Mouse (Mus musculus) hindbrain, embryonic 13.5 days (tissue): Measurements from ENCODE around the gene Ssrp1. TPM values are rescaled to one million over a fixed set of nuclear protein-coding genes. Genes with fewer than 3 reads are reported as not detected.
A peak's percentile ranks its signal among the peaks of the same experiment; 100 is the strongest.

Experiments
- ATAC-seq: fragments of 200-750 bp; cut with Nextera tagmentation; 2 replicates; pipeline ENCODE4 v1.8.0; 2017; ENCODE audit warnings: moderate TSS enrichment; ENCODE audit not compliant: low FRiP score
- H3K27ac ChIP-seq: fragments of 300-500 bp; sonication (generic); 2 replicates; pipeline ENCODE4 v1.5.1; 2015; ENCODE audit warnings: inconsistent platforms, mild to moderate bottlenecking, moderate library complexity
- H3K27me3 ChIP-seq: fragments of 300-500 bp; sonication (generic); 2 replicates; pipeline ENCODE4 v1.6.1; 2015; ENCODE audit warnings: mild to moderate bottlenecking, inconsistent platforms
- H3K36me3 ChIP-seq: fragments of 300-500 bp; sonication (generic); 2 replicates; pipeline ENCODE4 v1.6.1; 2015; ENCODE audit warnings: mild to moderate bottlenecking, inconsistent platforms
- H3K4me1 ChIP-seq: fragments of 300-500 bp; sonication (generic); replicated peaks from 2 replicates; pipeline ENCODE4 v1.6.1; 2015; ENCODE audit warnings: inconsistent platforms
- H3K4me2 ChIP-seq: fragments of 300-500 bp; sonication (generic); 2 replicates; pipeline ENCODE4 v1.6.1; 2015; ENCODE audit warnings: inconsistent platforms, mild to moderate bottlenecking, moderate library complexity
- H3K4me3 ChIP-seq: fragments of 300-500 bp; sonication (generic); 2 replicates; pipeline ENCODE4 v1.5.1; 2015; ENCODE audit warnings: mild to moderate bottlenecking, inconsistent platforms
- H3K9ac ChIP-seq: fragments of 300-500 bp; sonication (generic); 2 replicates; pipeline ENCODE4 v1.6.1; 2015; ENCODE audit warnings: mild to moderate bottlenecking, inconsistent platforms
- H3K9me3 ChIP-seq: fragments of 300-500 bp; sonication (generic); 2 replicates; pipeline ENCODE4 v1.6.1; 2016; ENCODE audit warnings: inconsistent platforms
- WGBS: fragments of 180-500 bp; shearing (Covaris S2); methylation state at CpG from one replicate; pipeline ENCODE4 v1.1.7; 2015; 5-methylcytosine and 5-hydroxymethylcytosine counted together
- polyA plus RNA-seq: library from polyadenylated mRNA; unstranded; fragments of >200 nt; fragmentation: Nextera tagmentation; extraction: Ambion mirVana; gene quantifications from 2 replicates; pipeline ENCODE4 v1.2.1, GENCODE M21; 2015

The Ssrp1 gene
- 190 and 199 TPM in 2 replicates for polyA plus RNA-seq

- no peaks in the 10 kb centered on the region for H3K27me3 ChIP-seq
- no peaks in the 10 kb centered on the region for H3K9me3 ChIP-seq
- peak; percentile 96 for ATAC-seq
- H3K4me3 ChIP-seq, result peak within 1 kb of the TSS; percentile 80
- 1% methylated on average over 66 of the region's 66 CpGs for WGBS
- H3K4me1 ChIP-seq, result peaks cover 21% of the 10 kb centered on the region
- H3K36me3 ChIP-seq, result peaks cover 31% of the 10 kb centered on the region
- H3K9ac ChIP-seq, result peak within 1 kb of the TSS; percentile 94
- H3K4me2 ChIP-seq, result peak within 1 kb of the TSS; percentile 82
- H3K27ac ChIP-seq, result peak within 1 kb of the TSS; percentile 86
These were observed at the start of gene Ssrp1, which contains the start of gene P2rx3 for GRCm38 (mm10) chr2:85037047-85038026. TSS of gene Ssrp1 (plus strand) at chr2:85037234. TSS of gene P2rx3 (minus strand) at chr2:85037462.

- Histone ChIP-seq H3K4me2 (no peak within 1 kb of the TSS), H3K27me3 (0 out of 2 replicates have a peak, but pooled peaks cover 3% of the 10 kb centered on the region), H3K27ac (no peak within 1 kb of the TSS), H3K9ac (no peak within 1 kb of the TSS), H3K36me3 (no peaks in the 10 kb centered on the region), H3K4me1 (no peaks in the 10 kb centered on the region), H3K4me3 (no peak within 1 kb of the TSS), H3K9me3 (no peaks in the 10 kb centered on the region)
- WGBS, result 89% methylated on average over 1 of the region's 1 CpGs
- ATAC-seq, result no peak
These were observed 49.1 kb upstream of the Ssrp1 start, which contains the start of gene Prg3 for GRCm38 (mm10) chr2:84987930-84988329. TSS of gene Prg3 (plus strand) at chr2:84988215.

DNA sequence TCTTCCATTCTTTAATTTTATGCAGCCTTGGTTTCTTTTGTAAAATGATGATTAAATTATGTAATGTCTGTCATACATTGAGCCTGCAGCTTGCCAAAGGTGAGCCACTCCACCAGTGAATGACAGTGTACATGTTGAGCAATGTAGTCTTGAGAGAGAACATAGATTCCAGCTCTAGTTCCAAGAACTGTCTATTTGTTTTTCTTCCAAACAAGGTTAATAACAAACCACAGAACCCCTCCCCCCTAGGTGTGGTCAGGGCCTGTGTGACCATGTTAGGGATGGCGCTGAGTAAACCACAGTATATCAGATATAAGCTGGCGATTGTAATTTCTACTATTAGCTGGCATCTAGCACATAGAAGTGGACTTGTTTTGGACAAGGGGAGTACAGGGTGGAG lies 40.7 kb upstream of the Ssrp1 start:
- H3K27me3 ChIP-seq, result no peaks in the 10 kb centered on the region
- H3K4me2 ChIP-seq, result no peak overlapping the region
- H3K9ac ChIP-seq, result no peak overlapping the region
- no peaks in the 10 kb centered on the region for H3K9me3 ChIP-seq
- no peak overlapping the region for H3K4me3 ChIP-seq
- no peak overlapping the region for H3K27ac ChIP-seq
- no peaks in the 10 kb centered on the region for H3K4me1 ChIP-seq
- 95% methylated on average over 2 of the region's 2 CpGs for WGBS
- H3K36me3 ChIP-seq, result no peaks in the 10 kb centered on the region
- ATAC-seq, result no peak

- no peaks in the 10 kb centered on the region for H3K36me3 ChIP-seq
- H3K4me1 ChIP-seq, result no peaks in the 10 kb centered on the region
- H3K4me2 ChIP-seq, result no peak overlapping the region
- H3K9me3 ChIP-seq, result no peaks in the 10 kb centered on the region
- no peaks in the 10 kb centered on the region for H3K27me3 ChIP-seq
- ATAC-seq, result no peak
- no peak overlapping the region for H3K9ac ChIP-seq
- no peak overlapping the region for H3K27ac ChIP-seq
- WGBS, result 79% methylated on average over 3 of the region's 3 CpGs
- no peak overlapping the region for H3K4me3 ChIP-seq
These were observed 37.4 kb upstream of the Ssrp1 start for GRCm38 (mm10) chr2:84999486-85000181.

GRCm38 (mm10) chr2:85001497-85001896 lies 35.5 kb upstream of the Ssrp1 start:
- ATAC-seq, result no peak
- WGBS, result 69% methylated on average over 13 of the region's 13 CpGs
- H3K9ac ChIP-seq, result no peak overlapping the region
- no peak overlapping the region for H3K4me3 ChIP-seq
- H3K27ac ChIP-seq, result no peak overlapping the region
- no peak overlapping the region for H3K4me2 ChIP-seq
- H3K4me1 ChIP-seq, result no peaks in the 10 kb centered on the region
- H3K36me3 ChIP-seq, result no peaks in the 10 kb centered on the region
- H3K27me3 ChIP-seq, result no peaks in the 10 kb centered on the region
- H3K9me3 ChIP-seq, result no peaks in the 10 kb centered on the region

DNA sequence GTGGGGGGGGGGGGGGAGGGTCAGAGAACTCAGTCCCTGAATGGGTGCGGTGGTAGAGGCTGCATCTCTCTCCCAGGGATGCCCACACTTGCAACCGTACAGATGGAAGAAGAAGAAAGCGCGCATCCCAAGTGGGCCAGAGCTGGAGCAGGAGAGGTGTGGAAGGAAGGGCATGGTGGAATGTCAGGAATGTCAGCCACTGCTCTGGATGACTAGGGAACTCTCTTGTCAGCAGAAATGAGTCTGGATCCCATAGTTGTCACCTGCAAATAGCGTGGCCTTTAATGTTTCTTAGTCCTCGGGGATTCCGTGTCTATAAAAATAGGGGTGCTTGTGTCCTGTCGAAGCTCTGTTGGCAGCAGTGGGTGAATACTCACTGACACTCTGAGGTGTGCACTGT lies 34.5 kb upstream of the Ssrp1 start:
- Histone ChIP-seq H3K4me2 (no peak overlapping the region), H3K4me3 (no peak overlapping the region), H3K36me3 (no peaks in the 10 kb centered on the region), H3K27me3 (no peaks in the 10 kb centered on the region), H3K27ac (no peak overlapping the region), H3K4me1 (no peaks in the 10 kb centered on the region), H3K9ac (no peak overlapping the region), H3K9me3 (no peaks in the 10 kb centered on the region)
- ATAC-seq, result no peak
- WGBS, result 80% methylated on average over 8 of the region's 8 CpGs

GRCm38 (mm10) chr2:85004341-85004740 lies 32.7 kb upstream of the Ssrp1 start:
- Histone ChIP-seq H3K9me3 (no peaks in the 10 kb centered on the region), H3K4me2 (no peak overlapping the region), H3K4me3 (no peak overlapping the region), H3K4me1 (no peaks in the 10 kb centered on the region), H3K9ac (no peak overlapping the region), H3K27ac (no peak overlapping the region), H3K36me3 (no peaks in the 10 kb centered on the region), H3K27me3 (no peaks in the 10 kb centered on the region)
- WGBS, result 87% methylated on average over 4 of the region's 4 CpGs
- ATAC-seq, result no peak

- Histone ChIP-seq H3K4me2 (no peak overlapping the region), H3K9ac (no peak overlapping the region), H3K36me3 (no peaks in the 10 kb centered on the region), H3K4me3 (no peak overlapping the region), H3K4me1 (no peaks in the 10 kb centered on the region), H3K9me3 (no peaks in the 10 kb centered on the region), H3K27me3 (no peaks in the 10 kb centered on the region), H3K27ac (no peak overlapping the region)
- no peak for ATAC-seq
- WGBS, result 84% methylated on average over 7 of the region's 7 CpGs
These were observed 30.4 kb upstream of the Ssrp1 start for GRCm38 (mm10) chr2:85006600-85006999.

DNA sequence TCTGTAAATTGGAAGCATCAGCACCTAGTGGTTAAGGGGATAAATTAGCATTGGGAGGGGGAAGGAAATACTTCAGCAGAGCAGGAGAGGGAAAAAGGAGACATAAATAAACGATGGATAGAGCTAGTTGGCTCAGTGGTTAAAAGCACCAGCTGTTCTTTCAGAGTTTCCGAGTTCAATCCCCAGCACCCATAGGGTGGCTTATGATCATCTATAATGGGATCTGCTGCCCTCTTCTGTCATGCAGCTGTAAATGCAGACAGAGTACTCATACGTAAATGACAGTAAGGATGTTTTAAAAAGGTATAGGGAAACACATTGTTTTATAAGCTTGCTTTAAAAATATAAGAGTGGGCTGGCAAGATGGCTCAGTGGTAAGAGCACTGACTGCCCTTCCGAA lies 29.3 kb upstream of the Ssrp1 start:
- Histone ChIP-seq H3K4me1 (no peaks in the 10 kb centered on the region), H3K27ac (no peak overlapping the region), H3K9ac (no peak overlapping the region), H3K4me3 (no peak overlapping the region), H3K36me3 (no peaks in the 10 kb centered on the region), H3K4me2 (no peak overlapping the region), H3K9me3 (no peaks in the 10 kb centered on the region), H3K27me3 (no peaks in the 10 kb centered on the region)
- WGBS, result 25% methylated on average over 4 of the region's 4 CpGs
- no peak for ATAC-seq

DNA sequence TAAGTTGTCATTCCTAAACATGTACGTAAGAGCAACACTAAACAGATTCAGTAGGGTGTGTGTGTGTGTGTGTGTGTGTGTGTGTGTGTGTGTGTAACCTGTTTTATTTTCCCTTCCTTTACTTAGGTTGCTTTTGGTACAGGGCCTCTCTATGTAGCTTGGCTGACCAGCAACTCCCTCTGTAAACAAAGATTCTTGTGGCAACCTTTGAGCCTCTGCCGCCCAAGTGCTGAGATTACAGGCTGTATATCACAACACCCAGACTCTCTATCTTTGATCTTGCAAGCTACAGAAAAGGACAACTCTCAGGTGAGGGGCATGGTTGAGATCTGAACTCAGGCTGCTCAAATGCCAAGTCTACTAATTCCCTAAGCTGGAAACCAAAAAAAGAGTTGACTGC lies 27.8 kb upstream of the Ssrp1 start:
- no peaks in the 10 kb centered on the region for H3K9me3 ChIP-seq
- no peak overlapping the region for H3K4me3 ChIP-seq
- WGBS, result 81% methylated on average over 2 of the region's 2 CpGs
- no peaks in the 10 kb centered on the region for H3K27me3 ChIP-seq
- H3K4me2 ChIP-seq, result no peak overlapping the region
- no peak for ATAC-seq
- no peaks in the 10 kb centered on the region for H3K4me1 ChIP-seq
- H3K9ac ChIP-seq, result no peak overlapping the region
- no peak overlapping the region for H3K27ac ChIP-seq
- no peaks in the 10 kb centered on the region for H3K36me3 ChIP-seq

DNA sequence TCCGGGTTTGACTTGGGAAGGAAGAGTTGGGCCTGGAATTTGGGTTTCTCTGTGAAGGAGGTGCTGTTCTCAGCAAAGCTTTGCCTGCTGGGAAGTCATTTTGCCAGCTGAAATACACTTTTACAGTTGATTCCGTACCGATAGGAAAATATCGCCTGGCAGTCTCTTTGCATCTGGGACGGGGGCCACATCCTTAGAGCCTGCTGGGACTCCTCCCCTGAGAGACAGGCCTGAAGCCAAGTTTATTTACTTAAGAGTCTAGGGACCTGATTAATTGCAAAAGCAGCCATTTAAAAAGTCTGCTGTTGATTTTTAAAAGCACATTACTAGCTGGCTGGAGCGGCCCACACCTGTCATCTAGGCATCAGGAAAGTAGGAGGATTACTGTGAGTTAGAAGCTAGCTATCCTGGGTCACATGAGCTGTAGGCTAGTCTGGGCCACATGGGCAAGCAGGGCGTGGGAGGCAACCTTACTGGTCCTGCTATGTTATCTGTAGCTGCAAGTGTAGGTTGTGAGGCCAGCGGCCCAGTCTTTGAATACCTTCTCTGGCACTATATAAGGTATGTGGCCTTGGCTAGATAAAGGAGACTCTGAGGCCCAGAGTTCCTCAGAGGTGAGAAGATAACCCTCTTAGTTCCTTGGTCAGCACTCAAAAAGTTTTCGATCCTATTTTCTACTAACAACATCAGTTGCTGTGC lies 25.0 kb upstream of the Ssrp1 start:
- Histone ChIP-seq H3K9ac (no peak overlapping the region; the same call in 1 of the 2 replicates), H3K27ac (no peak overlapping the region), H3K27me3 (no peaks in the 10 kb centered on the region), H3K4me2 (no peak overlapping the region), H3K4me3 (no peak overlapping the region), H3K4me1 (no peaks in the 10 kb centered on the region), H3K9me3 (no peaks in the 10 kb centered on the region), H3K36me3 (no peaks in the 10 kb centered on the region)
- WGBS, result 81% methylated on average over 9 of the region's 9 CpGs
- no peak for ATAC-seq

GRCm38 (mm10) chr2:85012679-85013078 lies 24.4 kb upstream of the Ssrp1 start:
- no peaks in the 10 kb centered on the region for H3K4me1 ChIP-seq
- ATAC-seq, result no peak
- no peak overlapping the region for H3K4me2 ChIP-seq
- H3K27me3 ChIP-seq, result no peaks in the 10 kb centered on the region
- no peak overlapping the region for H3K27ac ChIP-seq
- H3K9me3 ChIP-seq, result no peaks in the 10 kb centered on the region
- H3K4me3 ChIP-seq, result no peak overlapping the region
- WGBS, result 89% methylated on average over 14 of the region's 14 CpGs
- H3K36me3 ChIP-seq, result no peaks in the 10 kb centered on the region
- H3K9ac ChIP-seq, result no peak overlapping the region
